Mouse (Mus musculus) lung, adult 2 months (tissue): ENCODE results near the gene Saa3. TPM values are rescaled to one million over a fixed set of nuclear protein-coding genes. Genes with fewer than 3 reads are reported as not detected.

Source experiments
- DNase-seq: peaks from one replicate; pipeline ENCODE4 v3.0.0; 2022
- H3K4me1 ChIP-seq: fragments of 200-500 bp; 2 replicates; pipeline ENCODE4 v1.6.1; 2011; ENCODE audit warnings: low read length; ENCODE audit not compliant: control insufficient read depth, insufficient read depth
- H3K4me3 ChIP-seq: fragments of 200-500 bp; replicated peaks from 2 replicates; pipeline ENCODE3; 2011; ENCODE audit warnings: low read depth, mild to moderate bottlenecking, control low read depth, low read length; ENCODE audit errors: extremely low read depth
- CTCF ChIP-seq: fragments of 200-500 bp; IDR thresholded peaks from 2 replicates; pipeline ENCODE4 v1.5.1; 2011; ENCODE audit warnings: mild to moderate bottlenecking, low read length, control low read depth; ENCODE audit not compliant: insufficient read depth
- POLR2A ChIP-seq: fragments of 200-500 bp; IDR thresholded peaks from 2 replicates; pipeline ENCODE4 v1.6.1; 2011; ENCODE audit warnings: low read depth, mild to moderate bottlenecking, control low read depth, low read length, borderline replicate concordance; ENCODE audit errors: extremely low read depth
- WGBS: fragments of 180-500 bp; shearing (Covaris S2); methylation state at CpG from one replicate; pipeline ENCODE4 v1.1.7; 2018; 5-methylcytosine and 5-hydroxymethylcytosine counted together
- polyA plus RNA-seq: library from polyadenylated mRNA; depleted of rRNA; stranded (reverse); fragments of >200 nt; gene quantifications from 2 replicates; pipeline ENCODE4 v1.2.3, GENCODE M21; 2012; rRNA removed

The Saa3 gene
- polyA plus RNA-seq, 1 experiment = 1.4 TPM

GRCm38 (mm10) chr7:46676808-46677360 is 38.6 kb downstream of the Saa3 start:
- no peak for DNase-seq
- TF ChIP-seq POLR2A (no peak), CTCF (no peak)
- H3K4me3 ChIP-seq = no peak overlapping the region
- H3K4me1 ChIP-seq = no peaks in the 10 kb centered on the region
- WGBS = 47% methylated on average over 5 of the region's 5 CpGs

- DNase-seq = no peak
- WGBS = 84% methylated on average over 8 of the region's 8 CpGs
- TF ChIP-seq POLR2A = no peak
- no peak for TF ChIP-seq CTCF
- no peaks in the 10 kb centered on the region for H3K4me1 ChIP-seq
- no peak overlapping the region for H3K4me3 ChIP-seq
Observed at GRCm38 (mm10) chr7:46675886-46676285, 39.6 kb downstream of the Saa3 start.

- H3K4me1 ChIP-seq = no peaks in the 10 kb centered on the region
- TF ChIP-seq POLR2A (no peak), CTCF (no peak)
- WGBS = 90% methylated on average over 7 of the region's 7 CpGs
- DNase-seq = no peak
- no peak overlapping the region for H3K4me3 ChIP-seq
Observed at GRCm38 (mm10) chr7:46675061-46675460, 40.4 kb downstream of the Saa3 start.

- TF ChIP-seq CTCF (no peak), POLR2A (no peak)
- WGBS = 30% methylated on average over 10 of the region's 10 CpGs
- H3K4me3 ChIP-seq = no peak within 1 kb of the TSS
- no peak for DNase-seq
- H3K4me1 ChIP-seq = no peaks in the 10 kb centered on the region
Observed at GRCm38 (mm10) chr7:46672160-46672672, 43.3 kb downstream of the Saa3 start, which contains the start of gene Tph1. Gene Tph1, minus strand, starts transcription at chr7:46672537.

- Histone ChIP-seq H3K4me3 (no peak overlapping the region), H3K4me1 (no peaks in the 10 kb centered on the region)
- DNase-seq = no peak
- WGBS = 2% methylated on average over 21 of the region's 21 CpGs
- TF ChIP-seq CTCF (no peak), POLR2A (no peak)
Observed at GRCm38 (mm10) chr7:46667256-46667655, 48.2 kb downstream of the Saa3 start.

- no peak for TF ChIP-seq POLR2A
- peak; percentile 51 for TF ChIP-seq CTCF
- Histone ChIP-seq H3K4me1 (no peaks in the 10 kb centered on the region), H3K4me3 (no peak overlapping the region)
- WGBS = 31% methylated on average over 9 of the region's 9 CpGs
- DNase-seq = peak; percentile 8
Observed at GRCm38 (mm10) chr7:46665236-46665635, 50.3 kb downstream of the Saa3 start.

Other genes with a start within 250 kb of the Saa3 start
- gene Sergef, start 75.9 kb downstream of the Saa3 start, polyA plus RNA-seq = 7.2 and 9.5 TPM in 2 replicates
- 0.09 TPM in 1 of 2 replicates, not detected in the other for gene Tph1, start 43.2 kb downstream of the Saa3 start, polyA plus RNA-seq
- 4.5 and 4.9 TPM in 2 replicates for gene Saal1, start 5.0 kb downstream of the Saa3 start, polyA plus RNA-seq
- 0.05 and 0.07 TPM in 2 replicates for gene Saa4, start 16.9 kb upstream of the Saa3 start, polyA plus RNA-seq
- gene Saa1, start 27.3 kb upstream of the Saa3 start, polyA plus RNA-seq = 2.4 TPM in 1 of 2 replicates, not detected in the other
- gene Saa2, start 36.1 kb upstream of the Saa3 start, polyA plus RNA-seq = not detected in 2 replicates
- gene Hps5, start 80.4 kb upstream of the Saa3 start, polyA plus RNA-seq = 12.3 and 15.4 TPM in 2 replicates
- gene Gtf2h1, start 80.4 kb upstream of the Saa3 start, polyA plus RNA-seq = 6.7 and 7.4 TPM in 2 replicates
- gene Ldha, start 125.8 kb upstream of the Saa3 start, polyA plus RNA-seq = 223 and 371 TPM in 2 replicates
- gene Ldhc, start 145.5 kb upstream of the Saa3 start, polyA plus RNA-seq = not detected in 2 replicates
- gene Tsg101, start 204.3 kb upstream of the Saa3 start, polyA plus RNA-seq = 57.3 and 75.1 TPM in 2 replicates
- gene Uevld, start 242.8 kb upstream of the Saa3 start, polyA plus RNA-seq = 1.9 and 3.9 TPM in 2 replicates